8 mouse cellular contexts compared by ENCODE assay signal in genomic region chr15:84625712-84626414, GRCm38 (mm10). TPM values are rescaled to one million over a fixed set of nuclear protein-coding genes. Genes with fewer than 3 reads are reported as not detected.
DNase-seq lines count a peak whose midpoint lies in the region; ATAC-seq and TF ChIP-seq lines count a peak whose summit lies in the region.

No protein-coding gene starts in this region.

- no peak overlapping the region for H3K4me2 ChIP-seq in embryonic facial prominence, embryonic 11.5 days (ENCODE audit: low read depth, low read length)
- no peak overlapping the region for H3K4me2 ChIP-seq in forebrain, embryonic 14.5 days (ENCODE audit: low read length)
- no peak overlapping the region for H3K4me2 ChIP-seq in intestine, embryonic 16.5 days (ENCODE audit: low read depth, low read length)

- no peak overlapping the region for H3K4me3 ChIP-seq in embryonic facial prominence, embryonic 11.5 days (ENCODE audit: low read depth, low read length)
- H3K4me3 ChIP-seq in embryonic facial prominence, embryonic 10.5 days: no peak overlapping the region
- H3K4me3 ChIP-seq in forebrain, embryonic 14.5 days (ENCODE audit: low read depth, low read length): no peak overlapping the region
- H3K4me3 ChIP-seq in intestine, embryonic 16.5 days (ENCODE audit: low read length): no peak overlapping the region
- no peak overlapping the region for H3K4me3 ChIP-seq in layer of hippocampus, adult 2 months

- no peaks in the 10 kb centered on the region for H3K36me3 ChIP-seq in embryonic facial prominence, embryonic 11.5 days (replicated peaks; ENCODE audit: control insufficient read depth, insufficient read depth, low read depth, low read length)
- H3K36me3 ChIP-seq in embryonic facial prominence, embryonic 10.5 days (replicated peaks): no peaks in the 10 kb centered on the region
- no peaks in the 10 kb centered on the region for H3K36me3 ChIP-seq in forebrain, embryonic 14.5 days (ENCODE audit: control insufficient read depth, insufficient read depth, low read length)
- H3K36me3 ChIP-seq in intestine, embryonic 16.5 days (ENCODE audit: control insufficient read depth, insufficient read depth, low read length): no peaks in the 10 kb centered on the region

- no peak for TF ChIP-seq CTCF in layer of hippocampus, adult 2 months (conservative IDR thresholded peaks at IDR 0.05)

- ATAC-seq in embryonic facial prominence, embryonic 11.5 days (replicated peaks; ENCODE audit: insufficient number of reproducible peaks, low FRiP score, low TSS enrichment, low read depth): no peak; the same call in 1 of the 2 replicates
- no peak for ATAC-seq in forebrain, embryonic 14.5 days
- peak; percentile 50 for ATAC-seq in intestine, embryonic 16.5 days

- H3K9ac ChIP-seq in embryonic facial prominence, embryonic 11.5 days (replicated peaks; ENCODE audit: low read length): no peak overlapping the region
- H3K9ac ChIP-seq in forebrain, embryonic 14.5 days (ENCODE audit: low read length): no peak overlapping the region
- no peak overlapping the region for H3K9ac ChIP-seq in intestine, embryonic 16.5 days (ENCODE audit: low read depth, low read length)

- WGBS in embryonic facial prominence, embryonic 11.5 days: 70% methylated on average over 6 of the region's 6 CpGs
- 68% methylated on average over 6 of the region's 6 CpGs for WGBS in embryonic facial prominence, embryonic 10.5 days
- WGBS in forebrain, embryonic 14.5 days: 72% methylated on average over 6 of the region's 6 CpGs
- WGBS in intestine, embryonic 16.5 days: 42% methylated on average over 6 of the region's 6 CpGs

- no peak overlapping the region for H3K27ac ChIP-seq in embryonic facial prominence, embryonic 11.5 days (replicated peaks; ENCODE audit: low read depth, low read length)
- no peak overlapping the region for H3K27ac ChIP-seq in embryonic facial prominence, embryonic 10.5 days (replicated peaks)
- no peak overlapping the region for H3K27ac ChIP-seq in forebrain, embryonic 14.5 days (ENCODE audit: low read depth, low read length)
- H3K27ac ChIP-seq in intestine, embryonic 16.5 days (ENCODE audit: low read length): peak overlapping the region; percentile 43; the same call in 1 of the 2 replicates
- no peak overlapping the region for H3K27ac ChIP-seq in layer of hippocampus, adult 2 months

- DNase-seq in embryonic facial prominence, embryonic 11.5 days (ENCODE audit: low spot score): peak; percentile 77
- no peak for DNase-seq in embryonic facial prominence, embryonic 10.5 days (ENCODE audit: low spot score)
- peak; percentile 83 for DNase-seq in forebrain, embryonic 14.5 days (ENCODE audit: low spot score)
- DNase-seq in lung, postnatal 4 days: peak; percentile 66 to 81
- no peak for DNase-seq in ovary, adult 18-20 months (ENCODE audit: low spot score)
- no peak for DNase-seq in layer of hippocampus, adult 2 months (ENCODE audit: low spot score in 2 of 2)
- DNase-seq in gastrocnemius, adult 8-10 months (ENCODE audit: low spot score in 2 of 2): no peak

- H3K9me3 ChIP-seq in embryonic facial prominence, embryonic 11.5 days (replicated peaks; ENCODE audit: control insufficient read depth, low read length): no peaks in the 10 kb centered on the region
- H3K9me3 ChIP-seq in embryonic facial prominence, embryonic 10.5 days: no peaks in the 10 kb centered on the region
- no peaks in the 10 kb centered on the region for H3K9me3 ChIP-seq in forebrain, embryonic 14.5 days (replicated peaks; ENCODE audit: control insufficient read depth, low read length)
- H3K9me3 ChIP-seq in intestine, embryonic 16.5 days (ENCODE audit: control insufficient read depth, low read length): no peaks in the 10 kb centered on the region

- H3K27me3 ChIP-seq in embryonic facial prominence, embryonic 11.5 days (ENCODE audit: control insufficient read depth, insufficient read depth, low read length): no peaks in the 10 kb centered on the region
- H3K27me3 ChIP-seq in embryonic facial prominence, embryonic 10.5 days (replicated peaks; ENCODE audit: low read depth, poor library complexity, severe bottlenecking): peaks cover 38% of the 10 kb centered on the region
- H3K27me3 ChIP-seq in forebrain, embryonic 14.5 days (replicated peaks; ENCODE audit: control insufficient read depth, insufficient read depth, low read length): no peaks in the 10 kb centered on the region
- no peaks in the 10 kb centered on the region for H3K27me3 ChIP-seq in intestine, embryonic 16.5 days (replicated peaks; ENCODE audit: control insufficient read depth, insufficient read depth, low read length)

- H3K4me1 ChIP-seq in embryonic facial prominence, embryonic 11.5 days (ENCODE audit: control insufficient read depth, insufficient read depth, low read length): no peaks in the 10 kb centered on the region
- peaks cover 26% of the 10 kb centered on the region for H3K4me1 ChIP-seq in embryonic facial prominence, embryonic 10.5 days
- H3K4me1 ChIP-seq in forebrain, embryonic 14.5 days (ENCODE audit: control insufficient read depth, insufficient read depth, low read length): peaks cover 35% of the 10 kb centered on the region
- H3K4me1 ChIP-seq in intestine, embryonic 16.5 days (ENCODE audit: control insufficient read depth, insufficient read depth, low read length): peaks cover 19% of the 10 kb centered on the region

RNA-seq across cellular contexts. Expression of gene Prr5, which starts 43.6 kb away (rescaled TPM):
- polyA plus RNA-seq in embryonic facial prominence, embryonic 11.5 days (2014; fragmentation: Nextera tagmentation; extraction: Ambion mirVana): 11.4 and 11.8 TPM in 2 replicates
- 16.2 and 17.7 TPM in 2 replicates for polyA plus RNA-seq in embryonic facial prominence, embryonic 10.5 days (2016; fragmentation: Nextera tagmentation; extraction: Ambion mirVana)
- polyA plus RNA-seq in forebrain, embryonic 14.5 days (2014; fragmentation: Nextera tagmentation; extraction: Ambion mirVana): 9.0 and 10.5 TPM in 2 replicates
- 69.1 and 81.3 TPM in 2 replicates for polyA plus RNA-seq in intestine, embryonic 16.5 days (2015; fragmentation: Nextera tagmentation; extraction: Ambion mirVana)
- 10 to 100 TPM; 15.5 to 16.9 TPM for total RNA-seq in layer of hippocampus, adult 2 months (2021)
- total RNA-seq in gastrocnemius, adult 8-10 months (2022): 1 to 10 TPM; 1.1 to 3.5 (median 2.3) TPM

Comparison
In these comparisons a context has a peak if more than half of its experiments do, and no peak if none do; other contexts are left out.
1. DNase-seq: peak in embryonic facial prominence, embryonic 11.5 days (single experiment), forebrain, embryonic 14.5 days (single experiment) and lung, postnatal 4 days (2 of 2); none in embryonic facial prominence, embryonic 10.5 days (single experiment), ovary, adult 18-20 months (single experiment), layer of hippocampus, adult 2 months (0 of 2) and gastrocnemius, adult 8-10 months (0 of 2).